Mouse (Mus musculus) small intestine, adult 2 months (tissue): ENCODE measurements around the gene Tmem79. TPM values are rescaled to one million over a fixed set of nuclear protein-coding genes. Genes with fewer than 3 reads are reported as not detected.

ENCODE experiments used
- H3K27ac ChIP-seq: fragments of 200-500 bp; 2 replicates; pipeline ENCODE4 v1.5.1; 2012; ENCODE audit warnings: low read depth, low read length, control low read depth, inconsistent platforms; ENCODE audit not compliant: insufficient read depth
- H3K27me3 ChIP-seq: fragments of 200-500 bp; 2 replicates; pipeline ENCODE4 v1.6.1; 2012; ENCODE audit warnings: mild to moderate bottlenecking, moderate library complexity, low read length, inconsistent platforms; ENCODE audit not compliant: control insufficient read depth, insufficient read depth
- H3K36me3 ChIP-seq: fragments of 200-500 bp; 2 replicates; pipeline ENCODE4 v1.6.1; 2012; ENCODE audit warnings: mild to moderate bottlenecking, low read length, control low read depth, inconsistent platforms; ENCODE audit not compliant: control insufficient read depth, insufficient read depth
- H3K4me1 ChIP-seq: fragments of 200-500 bp; 2 replicates; pipeline ENCODE4 v1.6.1; 2012; ENCODE audit warnings: low read length, inconsistent platforms, mixed read lengths; ENCODE audit not compliant: control insufficient read depth, insufficient read depth, insufficient read length
- H3K4me3 ChIP-seq: fragments of 200-500 bp; 2 replicates; pipeline ENCODE4 v1.5.1; 2012; ENCODE audit warnings: low read depth, mild to moderate bottlenecking, control low read depth, inconsistent platforms, low read length, moderate library complexity
- CTCF ChIP-seq: fragments of 200-500 bp; IDR thresholded peaks from 2 replicates; pipeline ENCODE4 v1.5.1; 2012; ENCODE audit warnings: low read depth, mild to moderate bottlenecking, control low read depth, inconsistent platforms, low read length, moderate library complexity, mixed read lengths; ENCODE audit not compliant: insufficient replicate concordance, insufficient read length; ENCODE audit errors: extremely low read depth
- POLR2A ChIP-seq: fragments of 200-500 bp; IDR thresholded peaks from 2 replicates; pipeline ENCODE4 v1.6.1; 2012; ENCODE audit warnings: low read depth, mild to moderate bottlenecking, control low read depth, inconsistent platforms, low read length, moderate library complexity
- WGBS: fragments of 180-500 bp; shearing (Covaris S2); methylation state at CpG from one replicate; pipeline ENCODE4 v1.1.7; 2018; 5-methylcytosine and 5-hydroxymethylcytosine counted together
- polyA plus RNA-seq: library from polyadenylated mRNA; depleted of rRNA; stranded (reverse); fragments of >200 nt; gene quantifications from 2 replicates; pipeline ENCODE4 v1.2.3, GENCODE M21; 2012

Gene Tmem79
- polyA plus RNA-seq, 1 experiment = 47.1 TPM

- 0 out of 2 replicates have a peak, but pooled peaks cover 2% of the 10 kb centered on the region for H3K27me3 ChIP-seq
- no peak overlapping the region for H3K27ac ChIP-seq
- WGBS = 82% methylated on average over 5 of the region's 5 CpGs
- no peaks in the 10 kb centered on the region for H3K4me1 ChIP-seq
- no peak overlapping the region for H3K4me3 ChIP-seq
- peaks cover 72% of the 10 kb centered on the region for H3K36me3 ChIP-seq
- no peak for TF ChIP-seq POLR2A
- TF ChIP-seq CTCF = no peak
Measured at GRCm38 (mm10) chr3:88359584-88359983, 23.6 kb upstream of the Tmem79 start.

GRCm38 (mm10) chr3:88354396-88355165 lies 18.6 kb upstream of the Tmem79 start:
- Histone ChIP-seq H3K36me3 (peaks cover 94% of the 10 kb centered on the region), H3K4me3 (no peak overlapping the region), H3K4me1 (no peaks in the 10 kb centered on the region), H3K27me3 (no peaks in the 10 kb centered on the region), H3K27ac (no peak overlapping the region)
- TF ChIP-seq CTCF = no peak
- TF ChIP-seq POLR2A = no peak
- 88% methylated on average over 8 of the region's 8 CpGs for WGBS

- Histone ChIP-seq H3K27ac (no peak overlapping the region), H3K4me1 (no peaks in the 10 kb centered on the region), H3K36me3 (peaks cover 92% of the 10 kb centered on the region), H3K4me3 (no peak overlapping the region), H3K27me3 (no peaks in the 10 kb centered on the region)
- no peak for TF ChIP-seq CTCF
- WGBS = 75% methylated on average over 9 of the region's 9 CpGs
Measured at GRCm38 (mm10) chr3:88352907-88353306, 17.0 kb upstream of the Tmem79 start.

- Histone ChIP-seq H3K36me3 (peaks cover 92% of the 10 kb centered on the region), H3K27ac (no peak overlapping the region), H3K4me3 (no peak overlapping the region), H3K4me1 (no peaks in the 10 kb centered on the region), H3K27me3 (no peaks in the 10 kb centered on the region)
- WGBS = 94% methylated on average over 13 of the region's 13 CpGs
- TF ChIP-seq CTCF = no peak
Measured at GRCm38 (mm10) chr3:88350732-88351131, 14.8 kb upstream of the Tmem79 start.

GRCm38 (mm10) chr3:88339006-88339405 lies 3.1 kb upstream of the Tmem79 start:
- Histone ChIP-seq H3K36me3 (peaks cover 24% of the 10 kb centered on the region), H3K4me1 (peaks cover 6% of the 10 kb centered on the region; the same call in 1 of the 2 replicates), H3K27me3 (no peaks in the 10 kb centered on the region), H3K27ac (no peak overlapping the region), H3K4me3 (no peak overlapping the region)
- TF ChIP-seq CTCF (no peak), POLR2A (no peak)
- WGBS = 66% methylated on average over 3 of the region's 3 CpGs

GRCm38 (mm10) chr3:88338316-88338715 lies 2.4 kb upstream of the Tmem79 start:
- 84% methylated on average over 7 of the region's 7 CpGs for WGBS
- Histone ChIP-seq H3K27ac (no peak overlapping the region), H3K4me1 (peaks cover 6% of the 10 kb centered on the region; the same call in 1 of the 2 replicates), H3K4me3 (no peak overlapping the region), H3K27me3 (no peaks in the 10 kb centered on the region), H3K36me3 (peaks cover 17% of the 10 kb centered on the region)
- no peak for TF ChIP-seq CTCF
- no peak for TF ChIP-seq POLR2A

GRCm38 (mm10) chr3:88337367-88338020 lies 1.5 kb upstream of the Tmem79 start:
- H3K4me1 ChIP-seq = peaks cover 12% of the 10 kb centered on the region
- TF ChIP-seq CTCF (no peak), POLR2A (no peak)
- H3K27ac ChIP-seq = no peak overlapping the region
- H3K27me3 ChIP-seq = no peaks in the 10 kb centered on the region
- H3K4me3 ChIP-seq = no peak overlapping the region
- WGBS = 50% methylated on average over 11 of the region's 11 CpGs
- peaks cover 11% of the 10 kb centered on the region for H3K36me3 ChIP-seq
